Mouse (Mus musculus) megakaryocyte-erythroid progenitor cell, adult 5-6 weeks (primary cell): ENCODE measurements around the gene Mark2. TPM values are rescaled to one million over a fixed set of nuclear protein-coding genes. Genes with fewer than 3 reads are reported as not detected.

Experiments used
- ATAC-seq: replicated peaks from 2 replicates; pipeline ENCODE4 v1.8.0; 2016; ENCODE audit warnings: mild to moderate bottlenecking, inconsistent platforms; ENCODE audit not compliant: severe bottlenecking, poor library complexity, low FRiP score, low TSS enrichment
- total RNA-seq, 2 experiments: library from RNA; stranded (forward) in 1 of 2; stranded (reverse) in 1 of 2; fragments of 200-1000, 215-1000 nt in 1 of 2; fragments of >200 nt in 1 of 2; fragmentation: Nextera tagmentation in 1 of 2; gene quantifications; 2 replicates each; pipeline ENCODE4 v1.2.3; 2014 to 2017

The Mark2 gene
- total RNA-seq, 2 experiments from 2014 or later: 28.7 to 57.1 TPM

DNA sequence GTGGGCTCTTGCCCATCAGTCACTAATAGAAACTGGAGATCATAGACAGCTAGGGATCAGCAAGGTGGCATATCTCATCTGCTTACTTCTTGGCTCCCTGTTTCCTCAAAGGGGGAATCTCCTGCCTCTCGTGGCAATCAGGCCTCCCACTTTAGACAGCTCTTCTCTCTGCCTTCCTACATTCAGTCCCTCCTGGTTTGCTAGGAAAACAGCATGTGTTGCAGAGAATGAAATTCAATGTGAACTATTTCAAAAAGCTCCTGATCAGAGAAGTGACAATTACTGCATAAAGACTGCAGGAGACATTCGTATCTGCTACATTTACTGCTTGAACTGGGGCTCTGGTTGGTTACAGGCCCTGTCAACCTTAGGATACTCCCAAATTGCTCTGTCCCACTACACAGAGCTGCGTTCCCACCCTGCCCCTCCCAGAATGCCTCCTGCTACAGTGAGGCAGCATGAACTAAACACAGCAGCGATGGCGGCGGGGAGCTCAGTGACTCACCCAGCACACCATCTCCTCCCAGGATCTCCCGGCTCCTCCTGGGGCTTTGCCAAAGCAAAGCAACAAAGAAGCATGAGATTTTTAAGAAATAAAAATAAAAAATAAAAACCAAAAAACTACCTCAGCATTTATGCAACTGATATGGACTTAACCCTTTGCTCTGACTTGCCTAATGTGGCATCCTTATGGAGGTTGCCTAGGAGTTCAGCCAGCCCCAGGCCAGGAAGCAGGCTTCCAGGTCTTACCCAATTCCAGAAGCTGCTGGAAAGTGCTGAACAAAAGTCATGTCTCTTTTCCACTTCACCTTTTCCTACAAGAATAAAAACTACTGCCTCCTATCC, 39.8 kb downstream of the Mark2 start:
- ATAC-seq: no peak

GRCm38 (mm10) chr19:7300078-7300477, 41.6 kb downstream of the Mark2 start:
- no peak for ATAC-seq

GRCm38 (mm10) chr19:7299052-7299451, 42.6 kb downstream of the Mark2 start:
- ATAC-seq: peak; percentile 76

DNA sequence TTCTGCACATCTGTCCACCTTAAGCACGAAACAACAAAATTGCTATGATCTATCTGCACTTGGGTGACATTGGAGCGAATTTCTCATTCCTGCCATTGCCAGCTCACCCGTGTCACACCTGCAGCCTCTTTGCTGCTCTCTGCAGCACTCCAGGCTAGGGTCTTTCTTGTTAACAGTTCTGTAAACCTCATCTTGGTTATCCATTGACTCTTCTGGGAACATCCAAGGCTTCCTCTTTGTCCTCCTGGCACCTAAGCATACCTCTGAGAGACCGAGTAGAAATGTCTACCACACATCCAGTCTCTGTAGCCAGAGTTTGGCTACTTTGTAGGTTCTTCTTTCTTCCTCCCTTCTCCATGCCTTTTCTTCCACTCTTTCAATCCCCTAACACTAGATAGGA, 45.7 kb downstream of the Mark2 start:
- ATAC-seq: no peak

DNA sequence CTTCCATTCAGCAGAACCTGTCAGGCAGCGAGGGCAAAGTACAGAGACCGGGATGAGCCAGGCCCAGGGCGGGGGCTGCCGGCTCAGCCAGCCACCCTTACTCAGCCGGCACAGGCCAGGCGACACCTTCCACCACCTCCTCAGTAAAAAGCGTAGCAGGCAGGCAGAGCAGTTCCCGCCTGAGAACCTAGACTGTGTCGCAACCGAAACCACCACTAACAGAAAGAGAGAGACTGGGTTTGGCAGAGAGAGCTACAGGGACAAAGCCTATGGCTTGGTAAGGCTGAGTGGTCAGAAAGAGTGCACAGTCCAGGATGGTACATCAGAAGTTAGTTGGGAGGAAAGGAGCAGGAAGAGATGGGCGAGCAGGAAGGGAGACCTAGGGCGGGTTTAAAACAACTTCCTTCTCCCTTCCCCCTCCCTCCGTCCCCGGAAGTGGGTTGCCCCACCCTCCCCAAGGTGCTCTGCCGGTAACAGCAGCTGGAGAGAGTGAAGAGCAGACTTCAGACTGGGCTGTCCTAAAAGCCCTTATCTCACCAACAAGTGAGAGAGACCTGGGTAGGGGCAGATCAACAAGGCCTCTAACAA, 46.5 kb downstream of the Mark2 start:
- peak; percentile 64 for ATAC-seq

GRCm38 (mm10) chr19:7294098-7294876, 47.4 kb downstream of the Mark2 start:
- 0 out of 2 replicates have a peak, but pooled peaks have one; percentile 3 for ATAC-seq

DNA sequence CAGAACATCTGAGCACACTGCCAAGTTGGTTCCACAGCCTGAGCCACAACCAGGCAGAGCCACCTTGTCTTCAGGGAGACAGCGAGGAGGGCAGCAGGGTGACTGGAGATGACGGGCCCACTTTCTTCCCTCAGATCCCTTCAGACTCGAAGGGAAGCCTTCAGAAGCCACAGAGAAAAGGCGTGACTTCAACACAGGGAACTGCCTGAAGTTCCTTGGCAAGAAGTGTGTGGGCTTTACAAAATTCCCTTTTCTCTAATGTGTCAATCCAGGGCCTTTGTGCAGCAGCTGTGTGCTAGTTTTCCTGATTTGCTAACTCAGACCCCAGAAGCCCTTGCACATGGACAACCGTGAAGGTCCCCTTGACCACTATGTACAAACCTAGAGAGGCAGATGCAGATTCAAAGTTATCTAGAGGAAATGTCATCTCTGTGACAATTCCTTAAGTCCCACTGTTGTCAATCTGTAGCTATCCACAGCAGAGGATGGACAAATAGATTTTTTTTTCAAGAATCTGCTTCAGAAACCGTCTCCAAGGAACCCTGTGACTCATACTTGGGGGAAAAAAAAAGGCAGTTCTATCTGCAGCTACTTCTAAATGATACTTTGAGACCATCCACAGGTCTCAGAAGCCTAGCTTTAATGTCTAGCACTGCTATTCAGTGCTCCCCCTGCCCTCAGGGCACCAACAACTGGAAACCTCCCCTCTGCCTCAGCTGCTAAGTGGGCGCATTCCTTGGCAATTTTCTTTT, 49.5 kb downstream of the Mark2 start:
- no peak for ATAC-seq

DNA sequence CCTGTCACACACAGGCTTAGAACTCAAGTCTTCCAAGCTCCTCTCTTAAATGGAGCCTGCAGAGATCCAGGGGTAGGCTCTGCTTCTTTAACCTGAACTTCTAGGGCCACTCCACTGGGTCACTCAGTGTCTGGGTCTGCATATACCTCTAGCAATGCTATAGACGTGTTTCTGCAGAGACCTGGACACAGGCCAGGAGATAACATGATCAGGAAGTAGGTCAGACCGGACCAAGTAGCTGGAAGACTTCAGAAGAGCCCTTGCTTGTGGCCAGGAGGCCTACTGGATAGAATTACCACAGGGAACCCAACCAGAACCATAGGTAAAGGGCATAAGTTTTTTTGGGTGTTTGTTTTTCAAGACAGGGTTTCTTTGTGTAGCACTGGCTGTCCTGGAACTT, 51.9 kb downstream of the Mark2 start:
- no peak for ATAC-seq

DNA sequence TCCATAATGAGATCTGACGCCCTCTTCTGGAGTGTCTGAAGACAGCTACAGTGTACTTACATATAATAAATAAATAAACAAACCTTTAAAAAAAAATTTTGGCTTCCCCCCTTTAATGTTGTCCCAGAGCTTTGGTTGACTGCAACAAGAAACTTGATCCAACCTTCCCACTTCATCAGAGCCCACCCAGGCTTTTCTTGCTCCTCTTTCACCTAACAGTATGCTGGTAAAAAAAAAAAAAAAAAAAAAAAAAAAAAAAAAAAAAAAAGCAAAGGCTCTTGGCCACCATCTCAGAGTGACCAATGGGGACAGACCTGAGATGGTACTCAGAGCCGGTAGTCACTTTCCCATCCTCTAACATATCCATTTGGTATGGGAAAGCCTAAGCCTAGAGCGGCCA, 53.4 kb downstream of the Mark2 start:
- no peak for ATAC-seq

GRCm38 (mm10) chr19:7286563-7287315, 54.9 kb downstream of the Mark2 start:
- ATAC-seq: no peak

- ATAC-seq: no peak
Measured at GRCm38 (mm10) chr19:7280557-7281330, 60.9 kb downstream of the Mark2 start.

GRCm38 (mm10) chr19:7279114-7279513, 62.5 kb downstream of the Mark2 start:
- ATAC-seq: no peak; the same call in 1 of the 2 replicates

DNA sequence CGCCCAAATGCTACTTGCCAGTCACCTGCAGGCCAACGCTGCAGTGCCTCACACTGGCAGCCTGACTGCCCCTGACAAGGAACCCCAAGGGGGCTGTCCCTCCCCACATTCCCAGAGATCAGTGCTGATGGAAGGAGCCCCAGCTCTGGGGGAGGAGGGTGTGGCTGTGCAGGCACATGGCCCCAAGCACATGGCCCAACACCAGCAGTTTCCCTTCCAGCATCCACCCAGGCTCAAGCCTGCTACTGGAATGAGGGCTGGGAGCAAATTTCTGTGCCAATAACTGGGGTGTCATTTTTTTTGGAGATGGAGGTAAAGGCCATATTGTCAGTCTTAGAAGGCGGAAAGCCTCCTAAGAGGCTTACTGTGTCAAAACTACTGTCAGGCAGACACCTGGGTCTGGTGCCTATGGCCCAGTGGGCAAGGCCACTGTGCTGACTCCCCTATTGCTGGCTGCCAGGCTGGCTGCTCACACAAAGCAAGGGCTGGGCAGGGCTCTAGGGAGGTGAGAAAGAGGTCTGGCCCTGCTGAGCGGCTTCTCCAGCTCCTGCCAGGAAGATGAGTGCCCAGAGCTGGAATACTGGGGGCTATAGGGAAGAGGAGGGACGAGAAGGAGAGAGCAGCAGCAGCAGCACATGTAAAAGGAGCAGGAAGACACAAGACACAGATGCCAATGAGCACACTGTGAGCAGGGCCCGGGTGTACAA, 63.3 kb downstream of the Mark2 start:
- ATAC-seq: no peak

DNA sequence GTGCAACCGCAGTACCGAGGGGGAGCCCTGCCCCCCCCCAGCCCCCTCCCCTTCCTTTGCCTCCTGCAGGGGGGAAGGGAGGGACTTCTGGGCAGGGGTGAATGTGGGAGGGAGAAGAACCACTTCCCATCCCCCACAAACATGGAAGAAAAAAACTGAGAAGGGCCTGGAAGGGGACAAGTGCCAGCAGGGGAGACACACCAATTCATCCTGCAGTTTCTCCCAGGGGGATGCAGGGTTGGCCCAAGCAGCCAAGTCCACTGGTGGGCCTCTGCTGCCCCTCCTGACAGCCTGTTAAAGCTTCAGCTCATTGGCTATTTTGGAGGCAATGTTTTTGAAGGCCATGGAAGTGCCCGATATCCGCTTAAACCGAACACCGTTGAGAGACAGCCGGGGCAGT, 64.9 kb downstream of the Mark2 start:
- ATAC-seq: no peak

GRCm38 (mm10) chr19:7276053-7276659, 65.5 kb downstream of the Mark2 start:
- ATAC-seq: no peak

DNA sequence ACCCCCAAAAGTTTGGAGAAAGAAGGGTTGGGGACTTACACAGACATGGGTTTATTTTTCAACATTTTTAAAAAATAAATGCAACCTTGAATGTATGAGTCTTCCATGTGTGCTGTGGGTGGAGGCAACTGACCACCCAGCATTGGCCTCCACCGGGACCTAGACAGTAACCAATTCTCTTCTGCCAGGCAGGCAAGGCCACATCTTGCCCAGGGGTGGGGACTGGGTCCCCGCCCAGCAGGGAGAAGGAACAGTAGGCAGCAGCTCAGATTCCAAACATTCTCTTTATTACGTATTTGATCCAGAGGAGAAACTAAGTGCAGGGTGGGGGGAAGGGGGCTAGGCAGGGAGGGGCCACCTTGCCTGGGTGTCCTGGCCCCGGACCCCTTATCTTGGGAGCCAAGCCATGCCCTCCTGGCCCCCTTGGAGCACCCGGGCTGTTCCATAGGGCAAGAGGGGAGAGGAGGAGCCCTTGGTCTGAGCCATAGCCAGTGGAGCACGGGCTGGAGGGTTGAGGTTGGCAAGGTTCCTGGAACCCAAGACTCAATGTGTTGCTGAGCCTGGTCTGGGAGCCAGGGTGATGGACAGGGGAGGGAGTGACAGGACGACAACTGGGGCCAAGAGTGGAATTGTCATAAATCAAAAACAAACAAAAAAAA, 66.4 kb downstream of the Mark2 start:
- ATAC-seq: no peak
